Mouse (Mus musculus): ENCODE measurements around the gene Creld1. TPM values are rescaled to one million over a fixed set of nuclear protein-coding genes. Genes with fewer than 3 reads are reported as not detected.

Gene Creld1
- total RNA-seq, 2 experiments from 2014 or later, result 42.1 to 45.1 TPM

DNA sequence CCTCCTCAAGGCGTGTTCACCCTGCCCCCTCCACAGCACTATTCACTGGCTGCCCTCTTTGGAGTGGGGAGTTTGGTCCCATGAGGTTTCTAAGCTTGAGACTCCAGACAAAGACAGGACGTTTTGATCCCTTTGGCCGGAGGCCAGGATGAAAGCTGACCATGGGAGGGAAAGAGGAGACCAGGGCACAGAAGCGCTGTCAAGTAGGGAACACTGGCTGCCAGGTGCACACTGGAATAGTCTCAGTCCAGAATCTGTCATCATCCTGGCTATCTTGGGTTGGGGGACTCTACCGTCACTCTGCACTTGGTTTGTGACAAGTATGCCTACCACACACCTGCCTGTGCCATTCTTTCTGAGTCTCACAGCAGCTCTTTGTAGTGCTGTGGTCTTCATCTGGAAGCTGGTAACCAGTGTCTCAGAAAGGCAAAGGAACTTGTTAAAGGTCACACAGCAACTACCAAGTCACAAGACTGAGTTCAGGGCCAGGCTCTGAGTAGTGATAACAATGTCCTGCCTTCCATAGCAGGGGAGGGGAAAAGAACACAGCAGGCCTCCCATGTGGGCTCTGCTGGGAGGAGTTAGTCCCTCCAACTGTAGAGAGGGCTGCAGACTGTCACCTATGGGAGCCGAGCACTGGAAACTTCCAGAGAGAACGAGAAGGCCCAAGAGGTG lies 25.3 kb downstream of the Creld1 start:
- DNase-seq (ENCODE audit: low spot score), result peak; percentile 81

DNA sequence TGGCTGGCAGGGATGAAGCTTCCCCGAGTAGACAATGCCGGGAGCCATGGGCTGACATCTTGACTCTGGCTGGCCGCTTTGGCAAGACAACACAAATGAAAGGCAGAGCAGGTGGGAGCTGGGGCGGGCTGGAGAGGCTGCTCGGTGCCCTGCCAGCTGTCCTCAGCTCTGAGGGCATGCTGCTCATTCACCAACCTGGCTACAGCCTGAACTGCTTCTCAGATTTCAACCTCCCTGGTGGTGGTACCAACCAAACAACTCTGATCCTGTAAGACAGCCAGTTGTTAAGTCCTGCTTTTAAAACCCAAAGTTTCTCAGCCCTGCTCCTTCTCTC lies 25.8 kb downstream of the Creld1 start:
- DNase-seq (ENCODE audit: low spot score), result peak; percentile 63

DNA sequence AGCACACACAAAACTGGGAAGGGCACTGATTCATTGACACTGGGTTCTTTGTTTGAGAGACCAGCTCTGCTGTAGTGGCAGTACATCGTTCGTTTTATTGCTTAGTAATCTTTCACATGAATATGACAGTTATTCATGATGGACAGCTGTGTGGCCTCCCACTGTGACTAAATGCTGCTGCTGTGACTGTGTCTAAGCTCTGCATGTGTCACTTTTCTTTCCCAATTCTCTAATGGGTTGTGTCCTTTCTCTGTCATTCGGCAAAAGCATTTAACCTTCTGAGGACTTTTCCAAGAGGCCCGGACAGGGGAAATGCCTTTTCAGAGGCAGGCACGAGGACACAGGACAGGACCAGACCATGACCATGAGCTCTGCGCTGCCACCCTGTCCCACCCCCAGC lies 30.8 kb downstream of the Creld1 start:
- DNase-seq (ENCODE audit: low spot score), result no peak

DNA sequence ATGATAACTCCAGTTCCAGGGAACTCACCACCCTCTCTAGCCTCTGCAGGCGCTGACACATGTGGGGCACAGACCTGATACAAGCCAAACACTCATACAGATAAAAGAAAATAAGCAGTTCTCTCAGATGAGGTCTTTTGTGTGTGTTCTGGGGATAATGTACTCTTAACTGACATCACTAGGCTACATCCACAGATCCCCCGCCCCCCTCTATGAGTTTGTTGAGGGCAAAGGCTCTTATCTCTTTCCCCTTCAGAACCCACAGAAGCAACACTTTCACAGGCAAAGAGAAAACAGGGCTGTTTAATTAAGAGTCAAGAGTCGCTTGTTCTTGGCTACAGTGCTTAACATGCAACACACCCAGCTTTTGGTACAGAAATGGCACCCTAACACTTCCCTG lies 31.5 kb downstream of the Creld1 start:
- DNase-seq (ENCODE audit: low spot score), result no peak

DNA sequence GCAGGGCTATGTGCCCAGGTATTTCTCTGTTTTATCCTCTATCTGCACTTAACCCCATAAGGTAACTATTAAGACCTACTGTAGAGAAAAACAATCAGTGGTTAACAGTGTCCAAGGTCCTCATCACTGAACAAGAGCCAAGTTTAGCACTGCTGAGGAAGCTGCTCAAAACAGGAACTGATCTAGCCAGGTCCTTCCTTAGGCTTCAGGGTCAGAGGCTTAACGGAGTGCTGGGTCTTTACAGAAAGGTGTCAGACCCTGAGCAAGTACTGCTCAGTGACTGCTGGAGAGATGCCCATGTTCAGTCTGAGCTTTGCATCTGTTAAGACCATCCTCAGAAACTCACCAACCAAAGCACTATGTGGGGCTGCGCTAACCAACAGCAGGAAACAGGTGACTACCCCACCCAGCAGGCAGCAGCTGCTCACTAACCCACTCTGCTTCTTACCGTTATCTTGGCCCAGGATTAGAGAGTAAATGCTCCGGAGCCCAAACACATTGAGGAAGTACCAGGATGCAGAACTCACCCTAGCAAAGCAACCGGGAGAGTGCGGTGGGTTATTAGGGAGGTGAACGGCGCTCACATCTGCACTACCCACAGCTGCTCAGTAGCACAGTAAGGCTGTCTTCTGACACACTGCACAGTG lies 34.5 kb downstream of the Creld1 start:
- no peak for DNase-seq (ENCODE audit: low spot score)

DNA sequence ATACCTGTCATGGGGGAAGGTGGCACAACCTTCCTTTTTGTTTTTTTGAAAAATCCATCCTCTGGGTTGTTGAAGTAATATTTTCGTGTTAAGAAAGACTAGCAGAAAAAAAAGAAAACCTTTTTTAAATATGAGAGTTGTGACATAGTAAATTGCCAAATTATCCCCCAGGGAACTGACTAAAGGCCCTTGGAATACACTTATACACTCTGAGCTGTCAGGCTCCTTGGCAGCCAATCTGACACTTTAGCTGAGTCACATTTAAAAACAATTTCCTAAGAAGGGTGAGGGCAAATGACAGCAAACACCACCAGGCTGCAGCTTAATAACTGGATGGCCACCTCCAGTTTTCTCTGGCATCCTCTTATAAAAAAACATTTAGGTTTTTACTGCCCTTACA lies 39.2 kb downstream of the Creld1 start:
- peak; percentile 44 for DNase-seq (ENCODE audit: low spot score)

DNA sequence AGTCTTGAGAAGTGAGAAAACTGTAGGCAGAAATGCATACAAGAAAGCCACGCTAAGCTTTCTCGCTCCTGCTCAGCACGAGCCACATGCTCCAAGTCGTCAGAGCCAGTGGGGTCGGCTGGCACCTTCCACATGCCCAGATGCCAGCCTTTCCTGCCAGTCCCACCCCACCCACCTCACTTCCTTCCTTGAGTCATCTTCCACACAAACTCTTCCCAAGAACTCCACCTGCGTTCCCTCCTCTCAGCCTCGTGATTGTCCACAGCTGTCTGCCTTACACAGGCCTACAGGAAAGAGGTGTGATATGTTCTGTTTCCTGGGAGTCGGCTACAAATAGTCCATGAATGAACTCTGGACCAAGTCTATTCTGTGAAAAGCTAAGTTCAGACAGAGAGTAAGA lies 40.3 kb downstream of the Creld1 start:
- no peak for DNase-seq (ENCODE audit: low spot score)

DNA sequence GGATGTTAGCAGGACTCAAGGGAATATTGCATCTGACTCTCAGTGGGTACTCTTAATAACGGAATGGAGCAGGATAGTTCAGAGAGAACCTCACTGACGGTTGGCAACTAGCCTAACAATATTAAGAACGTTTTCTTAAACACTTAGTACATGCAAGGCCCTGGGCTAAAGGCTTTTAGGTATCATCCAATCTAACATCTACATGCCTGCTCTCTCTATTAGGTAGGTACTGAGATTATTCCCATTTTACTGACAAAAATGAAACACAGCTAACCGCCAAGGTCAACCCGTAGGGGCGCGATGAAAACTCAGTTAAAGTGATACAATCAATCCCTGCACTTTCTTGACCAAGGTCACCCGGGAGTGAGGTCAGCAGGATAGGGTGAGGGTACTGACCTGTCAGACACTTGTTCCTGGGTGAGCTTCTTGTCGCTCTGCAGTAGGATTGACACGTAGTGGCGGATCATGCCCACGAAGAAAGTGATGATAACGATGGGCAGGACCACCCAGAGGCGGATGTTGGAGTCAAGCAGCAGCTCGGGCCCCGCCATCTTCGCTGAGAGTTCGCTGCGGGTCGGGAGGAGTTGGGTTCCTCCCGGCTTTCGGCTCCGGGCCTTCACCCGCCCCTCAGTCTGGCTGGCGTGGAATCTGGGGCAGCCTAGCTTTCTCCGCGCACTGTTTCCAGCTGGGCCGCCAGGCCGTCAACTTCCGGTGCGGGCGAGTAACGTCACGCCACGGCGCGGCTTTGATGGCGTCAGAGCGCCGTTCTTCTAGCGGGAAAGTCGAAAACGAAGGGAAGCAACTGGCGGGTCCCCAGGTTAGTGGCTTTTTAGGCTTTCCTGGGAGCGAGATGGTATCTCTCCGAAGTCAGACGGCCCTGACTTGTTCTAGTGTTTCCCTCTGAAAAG lies 48.1 kb downstream of the Creld1 start, which contains the start of the genes Emc3 and Fancd2:
Gene Emc3 (minus strand): TSS at position 721 of the 908 bp plus-strand sequence.
Gene Fancd2 (plus strand): TSS at position 751 of the 908 bp plus-strand sequence.
- peak; percentile 91 for DNase-seq (ENCODE audit: low spot score)

DNA sequence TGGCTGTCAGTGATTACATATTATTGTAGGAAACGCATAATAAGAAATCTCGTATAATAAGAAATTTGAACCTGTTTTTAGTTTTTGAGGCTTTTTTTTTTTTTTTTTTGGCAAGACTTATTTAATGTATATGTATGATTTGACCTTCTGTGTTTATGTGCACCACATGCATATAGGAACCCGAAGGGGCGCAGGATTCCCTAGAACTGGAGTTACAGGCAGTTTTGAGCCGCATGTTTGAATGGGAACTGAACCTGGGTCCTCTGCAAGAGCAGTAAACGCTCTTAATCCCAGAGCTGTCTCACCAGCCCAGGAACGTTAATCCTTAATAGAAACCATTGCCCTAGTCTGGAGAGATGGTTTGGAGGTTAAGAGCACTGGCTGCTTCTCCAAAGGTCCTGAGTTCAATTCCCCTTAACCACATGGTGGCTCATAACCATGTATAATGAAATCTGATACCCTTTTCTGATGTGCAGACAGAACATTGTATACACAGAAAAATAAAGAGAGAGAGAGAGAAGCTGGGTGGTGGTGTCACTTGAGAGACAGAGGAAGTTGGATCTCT lies 48.8 kb downstream of the Creld1 start:
- DNase-seq (ENCODE audit: low spot score), result no peak

DNA sequence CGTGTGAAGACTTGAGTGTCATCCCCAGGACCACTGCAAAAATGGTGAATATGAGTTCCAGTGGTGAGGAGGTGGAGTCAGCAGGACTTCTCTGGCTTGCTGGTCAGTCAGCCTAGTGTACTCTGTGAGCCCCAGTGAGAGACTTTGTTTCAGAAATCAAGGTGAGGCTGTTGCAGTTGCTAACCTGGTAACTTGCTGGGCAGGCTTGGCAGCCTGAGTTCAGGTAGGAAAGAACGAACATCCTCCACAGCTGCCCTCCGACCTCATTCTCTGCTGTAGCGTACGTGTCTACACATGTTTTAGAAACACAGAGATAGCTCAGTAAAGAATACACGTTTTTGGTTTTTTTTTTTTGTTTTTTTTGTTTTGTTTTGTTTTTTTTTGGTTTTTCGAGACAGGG lies 51.8 kb downstream of the Creld1 start:
- DNase-seq (ENCODE audit: low spot score), result no peak

DNA sequence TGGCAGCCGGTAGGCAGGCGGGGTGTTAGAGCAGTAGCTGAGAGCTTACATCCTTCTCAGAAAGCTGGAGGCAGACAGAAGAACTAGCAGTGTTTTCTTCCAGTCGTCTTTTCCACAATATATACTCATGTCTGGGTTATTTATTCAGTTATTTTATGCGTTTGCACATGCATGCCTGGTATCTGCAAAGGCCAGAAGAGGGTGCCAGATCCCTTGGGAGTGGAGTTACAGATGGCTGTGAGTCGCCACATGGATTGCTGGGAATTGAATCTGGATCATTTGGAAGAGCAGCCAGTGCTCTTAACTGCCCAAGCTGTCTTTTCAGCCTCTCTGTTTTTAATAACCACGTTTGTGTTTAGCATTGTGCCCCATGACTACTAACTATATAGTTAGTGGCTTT lies 58.5 kb downstream of the Creld1 start:
- no peak for DNase-seq (ENCODE audit: low spot score)

Small RNA genes within 50 kb of the gene (microRNA-seq; reads per million reads assigned to microRNA genes)
- gene Gm23365, result not detected

Other genes with a start within 250 kb of the Creld1 start
- gene Mtmr14, start 245.5 kb upstream of the Creld1 start, total RNA-seq (2021), result 10 to 100 TPM; 12.5 to 14.2 TPM
- under 1 TPM in 1 of 2 experiments, not detected in 1; 0.26 TPM for gene Cpne9, start 201.0 kb upstream of the Creld1 start, total RNA-seq (2021)
- gene Brpf1, start 176.2 kb upstream of the Creld1 start, total RNA-seq (2021), result 1 to 10 TPM; 9.7 to 9.8 TPM
- 1 to 10 TPM; 5.6 to 5.8 TPM for gene Ogg1, start 156.3 kb upstream of the Creld1 start, total RNA-seq (2021)
- 10 to 100 TPM; 39.0 to 42.9 TPM for gene Camk1, start 139.3 kb upstream of the Creld1 start, total RNA-seq (2021)
- 10 to 100 TPM; 14.6 to 15.3 TPM for gene Tada3, start 105.4 kb upstream of the Creld1 start, total RNA-seq (2021)
- 10 to 100 TPM; 50.8 to 52.6 TPM for gene Arpc4, start 105.2 kb upstream of the Creld1 start, total RNA-seq (2021)
- under 1 TPM; 0.52 to 0.82 TPM for gene Ttll3, start 94.0 kb upstream of the Creld1 start, total RNA-seq (2021)
- 10 to 100 TPM in 1 of 2 experiments, 1 to 10 TPM in 1; 9.2 to 11.1 TPM for gene Rpusd3, start 64.0 kb upstream of the Creld1 start, total RNA-seq (2021)
- gene Cidec, start 47.5 kb upstream of the Creld1 start, total RNA-seq (2021), result 10 to 100 TPM in 1 of 2 experiments, 1 to 10 TPM in 1; 9.9 to 17.2 TPM
- gene Jagn1, start 40.7 kb upstream of the Creld1 start, total RNA-seq (2021), result 10 to 100 TPM; 28.2 to 28.9 TPM
- gene Il17re, start 24.8 kb upstream of the Creld1 start, total RNA-seq (2021), result under 1 TPM; 0.26 to 0.30 TPM
- 1 to 10 TPM; 3.8 to 4.9 TPM for gene Il17rc, start 11.9 kb upstream of the Creld1 start, total RNA-seq (2021)
- gene Prrt3, start 18.6 kb downstream of the Creld1 start, total RNA-seq (2021), result under 1 TPM in 1 of 2 experiments, not detected in 1; 0.07 TPM
- 10 to 100 TPM; 53.8 to 59.1 TPM for gene Emc3, start 48.4 kb downstream of the Creld1 start, total RNA-seq (2021)
- under 1 TPM; 0.09 to 0.32 TPM for gene Fancd2, start 48.4 kb downstream of the Creld1 start, total RNA-seq (2021)
- not detected for gene Fancd2os, start 117.4 kb downstream of the Creld1 start, total RNA-seq (2021)
- gene Brk1, start 121.5 kb downstream of the Creld1 start, total RNA-seq (2021), result 10 to 100 TPM; 40.7 to 41.1 TPM
- 1 to 10 TPM; 4.2 to 5.0 TPM for gene Vhl, start 140.7 kb downstream of the Creld1 start, total RNA-seq (2021)
- gene Irak2, start 155.2 kb downstream of the Creld1 start, total RNA-seq (2021), result 1 to 10 TPM; 4.6 to 9.0 TPM
- 10 to 100 TPM; 38.0 to 47.5 TPM for gene Tatdn2, start 213.8 kb downstream of the Creld1 start, total RNA-seq (2021)
- gene Ghrl, start 236.6 kb downstream of the Creld1 start, total RNA-seq (2021), result not detected

Data from gastrocnemius, adult 18-20 months (tissue).